Mouse (Mus musculus) kidney, adult 11 months (tissue): ENCODE results near the gene Hmcn1.

ENCODE experiments used
- DNase-seq: peaks from one replicate; pipeline ENCODE4 v3.0.0; 2022

Gene Hmcn1

DNA sequence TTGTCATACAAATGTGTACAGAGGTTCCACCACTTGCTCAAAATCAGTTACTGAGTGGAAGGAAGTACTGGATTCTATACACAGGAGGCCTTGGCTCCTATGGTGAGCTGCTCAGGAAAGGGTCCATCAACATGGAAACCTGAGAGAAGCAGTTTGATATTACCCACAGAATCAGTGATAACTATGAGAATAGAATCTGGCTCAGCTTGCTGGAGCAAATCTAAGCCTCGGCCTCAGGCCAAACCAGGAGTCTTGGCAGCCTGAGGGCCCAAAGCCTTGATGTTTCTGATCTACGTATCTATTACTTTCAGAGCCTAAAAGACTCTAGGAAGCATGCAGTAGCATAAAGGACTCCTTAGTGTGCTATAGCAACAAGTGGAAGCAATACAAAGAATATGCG is 220.3 kb downstream of the Hmcn1 start:
- no peak for DNase-seq

- no peak for DNase-seq
Measured at GRCm38 (mm10) chr1:150770948-150771521, 222.2 kb downstream of the Hmcn1 start.

- no peak for DNase-seq
Measured at GRCm38 (mm10) chr1:150769836-150770235, 223.4 kb downstream of the Hmcn1 start.

- DNase-seq: no peak
Measured at GRCm38 (mm10) chr1:150761678-150762077, 231.6 kb downstream of the Hmcn1 start.

- no peak for DNase-seq
Measured at GRCm38 (mm10) chr1:150760801-150761331, 232.4 kb downstream of the Hmcn1 start.

DNA sequence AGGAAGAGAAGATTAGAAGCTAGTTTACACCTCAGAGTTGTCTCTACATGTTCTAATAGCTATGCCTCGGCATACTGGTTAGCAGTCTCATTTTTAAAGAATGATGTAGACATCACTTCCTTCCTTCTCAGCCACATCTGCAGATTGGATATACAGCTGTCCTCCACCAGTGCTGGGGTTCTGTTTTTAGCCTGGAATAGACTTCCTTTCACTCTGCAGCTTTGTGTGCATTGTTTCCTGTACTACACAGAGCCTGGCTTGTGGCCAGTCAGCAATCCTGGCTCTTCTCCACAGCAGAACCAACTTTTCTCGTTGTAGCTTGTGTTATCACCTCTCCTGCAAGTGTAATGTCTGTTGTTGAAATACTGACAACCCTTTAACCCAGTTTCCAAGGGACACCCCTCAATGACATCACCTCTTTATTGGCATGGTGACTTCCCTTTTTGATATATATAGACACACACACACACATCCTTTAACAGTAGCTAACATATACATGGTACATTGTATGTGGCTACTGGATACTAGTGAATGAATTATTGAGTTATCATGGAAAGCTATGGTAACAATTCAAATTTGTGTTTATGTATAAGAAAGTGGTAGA is 233.7 kb downstream of the Hmcn1 start:
- DNase-seq: no peak

- no peak for DNase-seq
Measured at GRCm38 (mm10) chr1:150753920-150754319, 239.3 kb downstream of the Hmcn1 start.

GRCm38 (mm10) chr1:150748783-150749182 is 244.5 kb downstream of the Hmcn1 start:
- no peak for DNase-seq

- DNase-seq: no peak
Measured at GRCm38 (mm10) chr1:150747771-150748170, 245.5 kb downstream of the Hmcn1 start.

- DNase-seq: no peak
Measured at GRCm38 (mm10) chr1:150743097-150743843, 250.0 kb downstream of the Hmcn1 start.

GRCm38 (mm10) chr1:150742376-150743087 is 250.7 kb downstream of the Hmcn1 start:
- DNase-seq: no peak

GRCm38 (mm10) chr1:150711438-150711837 is 281.8 kb downstream of the Hmcn1 start:
- no peak for DNase-seq

GRCm38 (mm10) chr1:150706502-150706901 is 286.7 kb downstream of the Hmcn1 start:
- no peak for DNase-seq

- DNase-seq: no peak
Measured at GRCm38 (mm10) chr1:150697749-150698148, 295.5 kb downstream of the Hmcn1 start.

DNA sequence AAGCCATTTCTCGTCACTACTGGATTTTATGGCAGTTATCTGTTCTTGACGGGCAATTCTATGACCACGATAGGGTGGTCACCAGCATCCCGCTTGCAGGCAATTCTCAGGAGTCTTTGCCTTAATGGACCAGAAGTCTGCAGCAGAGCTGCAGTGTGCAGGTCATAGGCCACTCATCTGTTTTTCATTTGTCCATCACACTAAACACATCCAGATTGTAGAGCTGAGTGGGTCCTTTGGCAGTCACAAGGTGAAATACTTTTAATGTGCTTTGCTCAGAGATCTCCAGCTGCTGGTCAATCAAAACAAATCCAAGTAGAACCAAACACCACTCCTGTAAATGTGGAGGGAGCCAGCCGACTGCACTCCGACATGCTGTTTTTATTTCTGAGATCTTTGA is 311.2 kb downstream of the Hmcn1 start:
- no peak for DNase-seq

GRCm38 (mm10) chr1:150681433-150681832 is 311.8 kb downstream of the Hmcn1 start:
- no peak for DNase-seq

DNA sequence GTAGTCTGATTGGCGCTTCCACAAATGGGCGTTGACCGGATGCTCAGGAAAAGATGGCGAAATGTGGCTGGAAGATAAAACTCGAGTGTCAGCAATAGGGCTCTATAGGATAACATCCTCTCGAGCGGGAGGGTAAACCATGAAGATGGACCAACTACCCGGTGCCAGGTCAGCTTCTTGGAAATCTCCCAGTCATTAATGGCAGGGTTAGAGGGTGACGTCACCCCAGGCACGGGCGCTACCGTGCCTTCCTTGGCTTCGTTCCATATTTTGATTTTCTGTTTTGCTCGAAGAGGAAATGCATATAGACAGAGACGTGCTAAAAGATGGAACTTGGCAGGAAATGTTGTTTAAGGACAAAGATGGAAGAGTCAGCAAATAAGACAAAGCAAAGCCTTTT is 312.2 kb downstream of the Hmcn1 start:
- no peak for DNase-seq

GRCm38 (mm10) chr1:150680345-150680744 is 312.9 kb downstream of the Hmcn1 start:
- no peak for DNase-seq

GRCm38 (mm10) chr1:150645314-150645713 is 347.9 kb downstream of the Hmcn1 start:
- DNase-seq: no peak

- DNase-seq: no peak
Measured at GRCm38 (mm10) chr1:150639522-150639921, 353.7 kb downstream of the Hmcn1 start.

DNA sequence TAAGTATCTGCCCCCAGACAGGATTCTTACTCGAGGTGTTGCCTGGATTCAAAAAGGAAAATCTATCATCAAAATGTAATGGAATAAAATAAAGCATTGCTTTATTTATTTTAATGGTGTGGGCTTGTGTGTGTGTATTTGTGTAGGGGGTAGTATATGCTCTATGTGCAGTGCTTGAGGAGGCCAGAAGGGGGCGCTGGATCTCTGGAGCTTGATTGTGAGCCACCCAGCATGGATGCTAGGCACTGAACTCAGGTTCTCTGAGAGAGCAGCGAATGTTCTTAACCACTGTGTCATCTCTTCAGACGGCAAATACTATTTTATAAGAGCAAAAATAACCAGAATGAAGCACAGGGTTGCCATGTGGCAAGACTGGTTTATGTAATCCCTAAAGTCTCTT is 360.7 kb downstream of the Hmcn1 start:
- DNase-seq: no peak

DNA sequence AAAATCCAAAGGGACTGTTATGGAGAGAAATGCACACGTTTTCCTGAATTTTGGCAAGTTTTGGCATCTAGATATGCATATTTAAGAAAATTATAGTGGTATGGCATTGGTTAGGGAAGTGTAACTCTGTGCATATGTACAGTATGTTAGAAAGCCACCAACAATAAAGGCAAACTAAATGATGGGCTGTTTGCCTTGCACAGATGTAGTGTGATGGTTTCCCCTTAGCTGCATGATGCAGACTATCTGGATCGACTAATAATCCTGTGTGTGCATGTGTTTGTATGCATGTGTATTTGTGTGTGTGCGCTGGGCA is 361.4 kb downstream of the Hmcn1 start:
- DNase-seq: no peak

DNA sequence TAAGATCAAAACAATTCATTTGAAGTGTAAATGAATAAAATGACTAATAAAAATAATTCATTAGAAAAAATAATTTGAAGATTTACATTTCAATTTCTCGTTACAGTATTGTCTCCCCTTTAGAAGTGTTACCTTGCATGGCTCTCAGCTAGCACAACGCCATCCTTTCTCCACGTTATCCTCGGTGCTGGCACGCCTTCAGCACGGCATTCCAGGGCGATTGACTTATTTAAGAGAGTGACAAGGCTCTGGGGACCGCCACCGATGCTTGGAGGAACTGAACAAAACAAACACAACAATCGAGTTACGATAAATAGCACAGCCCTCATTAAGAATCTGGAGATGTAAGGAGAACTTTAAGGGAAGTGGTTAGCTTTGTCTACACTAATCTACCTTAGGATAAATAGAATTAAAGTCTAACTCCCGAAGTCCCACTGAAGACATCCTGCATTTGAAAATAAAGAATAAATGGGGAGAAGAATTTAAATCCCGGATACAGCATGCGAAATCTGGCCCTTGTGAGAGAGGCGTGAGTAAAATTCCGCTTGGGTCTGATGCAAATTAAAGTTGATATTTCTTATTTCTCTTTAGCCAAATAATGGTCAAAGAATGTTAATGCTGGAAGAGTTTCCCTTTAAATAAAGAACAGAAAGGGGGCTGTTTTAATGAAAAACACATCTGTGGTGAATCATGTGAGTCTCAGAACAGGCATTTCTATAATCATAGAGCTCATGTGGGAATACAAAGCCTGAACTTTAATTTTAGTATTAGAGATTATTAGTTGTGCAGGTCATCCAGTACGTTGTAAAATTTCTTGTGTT is 362.0 kb downstream of the Hmcn1 start:
- no peak for DNase-seq
